Mouse (Mus musculus): ENCODE results near the gene Phb2. TPM values are rescaled to one million over a fixed set of nuclear protein-coding genes. Genes with fewer than 3 reads are reported as not detected.

Gene Phb2
- polyA plus RNA-seq, 1 experiment from 2014 or later, result 338 TPM

GRCm38 (mm10) chr6:124744755-124745321 is 32.7 kb downstream of the Phb2 start:
- Histone ChIP-seq H3K4me2 (peak overlapping the region; percentile 92), H3K27ac (peak overlapping the region; percentile 92), H3K9me3 (no peaks in the 10 kb centered on the region), H3K36me3 (replicated peaks) (peaks cover 66% of the 10 kb centered on the region), H3K4me3 (replicated peaks) (peak overlapping the region; percentile 54), H3K4me1 (peaks cover 32% of the 10 kb centered on the region), H3K9ac (peak overlapping the region; percentile 85), H3K27me3 (no peaks in the 10 kb centered on the region)
- WGBS, result 71% methylated on average over 26 of the region's 26 CpGs
- no peak for ATAC-seq (ENCODE audit: low FRiP score)

GRCm38 (mm10) chr6:124745490-124746295 is 33.6 kb downstream of the Phb2 start:
- H3K4me3 ChIP-seq (replicated peaks), result peak overlapping the region; percentile 54
- H3K9me3 ChIP-seq, result no peaks in the 10 kb centered on the region
- peak overlapping the region; percentile 92 for H3K27ac ChIP-seq
- H3K36me3 ChIP-seq (replicated peaks), result peaks cover 67% of the 10 kb centered on the region
- H3K27me3 ChIP-seq, result no peaks in the 10 kb centered on the region
- WGBS, result under 1% methylated on average over 85 of the region's 85 CpGs
- ATAC-seq (ENCODE audit: low FRiP score), result peak; percentile 84
- H3K9ac ChIP-seq, result peak overlapping the region; percentile 85
- peaks cover 26% of the 10 kb centered on the region for H3K4me1 ChIP-seq
- H3K4me2 ChIP-seq, result peak overlapping the region; percentile 92

- H3K4me3 ChIP-seq (replicated peaks), result peak overlapping the region; percentile 54
- peak overlapping the region; percentile 92 for H3K27ac ChIP-seq
- 24% methylated on average over 8 of the region's 8 CpGs for WGBS
- peak overlapping the region; percentile 92 for H3K4me2 ChIP-seq
- H3K36me3 ChIP-seq (replicated peaks), result peaks cover 67% of the 10 kb centered on the region
- ATAC-seq (ENCODE audit: low FRiP score), result peak; percentile 5; the same call in 1 of the 2 replicates
- peak overlapping the region; percentile 85 for H3K9ac ChIP-seq
- peaks cover 26% of the 10 kb centered on the region for H3K4me1 ChIP-seq
- no peaks in the 10 kb centered on the region for H3K27me3 ChIP-seq
- H3K9me3 ChIP-seq, result no peaks in the 10 kb centered on the region
Observed at GRCm38 (mm10) chr6:124746296-124746605, 34.1 kb downstream of the Phb2 start.

DNA sequence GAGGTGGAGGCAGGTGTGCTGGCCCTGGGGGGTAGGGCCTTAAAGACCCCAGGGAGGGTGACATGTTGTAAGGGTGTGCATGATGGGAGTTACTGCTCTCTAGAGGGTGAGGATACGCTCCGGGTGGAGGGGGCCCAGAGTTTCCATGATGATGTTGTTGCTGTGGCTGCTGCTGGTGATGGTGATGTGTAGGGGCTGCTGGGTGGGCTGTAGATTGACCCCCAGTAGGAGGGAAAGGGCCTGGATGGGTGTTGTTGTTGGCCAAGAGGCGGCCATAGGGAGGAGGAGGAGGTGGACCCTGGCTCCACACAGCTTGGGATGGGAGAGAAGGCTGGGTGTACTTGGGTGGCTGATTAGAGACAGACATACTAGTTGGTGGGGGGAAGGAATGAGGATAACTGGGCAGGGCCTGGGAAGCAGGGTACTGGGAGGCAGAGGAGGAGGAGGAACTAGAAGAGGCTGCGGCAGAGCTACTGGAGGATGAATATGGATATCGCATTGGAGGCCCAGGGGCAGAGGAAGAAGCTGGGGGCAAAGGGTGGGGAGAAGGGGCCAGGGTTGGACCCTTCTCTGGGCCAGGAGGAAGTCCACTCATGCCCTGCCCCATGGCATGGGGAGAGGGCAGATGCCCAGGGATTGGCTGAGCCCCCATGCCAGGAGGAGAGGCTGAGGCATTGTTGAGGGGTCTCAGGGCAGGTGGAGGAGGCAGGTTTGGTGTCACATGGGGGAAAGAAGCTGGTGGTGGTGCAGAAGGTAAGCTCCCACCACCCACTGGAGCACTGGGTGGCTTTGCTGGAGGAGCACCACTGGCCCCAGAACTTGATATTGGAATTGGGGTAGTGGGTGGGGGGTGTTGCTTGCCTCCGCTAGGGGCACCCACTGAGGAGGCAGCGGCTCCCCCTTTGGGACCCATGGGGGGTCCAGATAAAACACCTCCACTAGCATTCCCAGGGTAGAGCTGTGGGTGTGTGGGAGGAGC is 34.8 kb downstream of the Phb2 start:
- Histone ChIP-seq H3K9me3 (no peaks in the 10 kb centered on the region), H3K27me3 (no peaks in the 10 kb centered on the region), H3K27ac (peak overlapping the region; percentile 92; the same call in 1 of the 2 replicates), H3K36me3 (replicated peaks) (peaks cover 67% of the 10 kb centered on the region), H3K9ac (peak overlapping the region; percentile 85; the same call in 1 of the 2 replicates), H3K4me3 (replicated peaks) (peak overlapping the region; percentile 54), H3K4me2 (peak overlapping the region; percentile 92), H3K4me1 (peaks cover 21% of the 10 kb centered on the region)
- ATAC-seq (ENCODE audit: low FRiP score), result no peak
- WGBS, result 93% methylated on average over 7 of the region's 7 CpGs

DNA sequence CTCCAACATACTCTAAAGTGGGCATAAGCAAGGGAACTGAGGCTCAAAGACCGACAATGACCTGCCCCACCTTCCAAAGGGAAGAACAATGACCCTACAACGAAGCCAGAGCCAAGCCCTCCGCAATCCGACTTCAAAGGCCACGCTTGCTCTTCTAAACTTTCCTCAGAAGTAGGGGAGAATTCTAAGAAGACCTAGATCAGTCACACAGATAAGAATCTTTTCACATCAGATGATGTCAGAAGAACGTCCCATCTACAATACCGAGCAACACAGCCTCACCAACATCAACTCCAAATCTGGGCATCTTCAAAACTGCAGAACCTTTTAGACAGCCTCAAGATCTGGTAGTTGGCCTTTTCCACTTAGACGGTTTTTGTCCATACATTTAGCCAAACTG is 38.3 kb downstream of the Phb2 start:
- Histone ChIP-seq H3K9me3 (no peaks in the 10 kb centered on the region), H3K9ac (no peak overlapping the region), H3K27ac (no peak overlapping the region), H3K27me3 (no peaks in the 10 kb centered on the region), H3K4me2 (no peak overlapping the region), H3K4me1 (peaks cover 37% of the 10 kb centered on the region), H3K4me3 (replicated peaks) (no peak overlapping the region), H3K36me3 (replicated peaks) (peaks cover 38% of the 10 kb centered on the region)
- no peak for ATAC-seq (ENCODE audit: low FRiP score)
- 85% methylated on average over 8 of the region's 8 CpGs for WGBS

- no peak for ATAC-seq (ENCODE audit: low FRiP score)
- no peak overlapping the region for H3K4me3 ChIP-seq (replicated peaks)
Observed at GRCm38 (mm10) chr6:124753861-124754260, 41.7 kb downstream of the Phb2 start.

DNA sequence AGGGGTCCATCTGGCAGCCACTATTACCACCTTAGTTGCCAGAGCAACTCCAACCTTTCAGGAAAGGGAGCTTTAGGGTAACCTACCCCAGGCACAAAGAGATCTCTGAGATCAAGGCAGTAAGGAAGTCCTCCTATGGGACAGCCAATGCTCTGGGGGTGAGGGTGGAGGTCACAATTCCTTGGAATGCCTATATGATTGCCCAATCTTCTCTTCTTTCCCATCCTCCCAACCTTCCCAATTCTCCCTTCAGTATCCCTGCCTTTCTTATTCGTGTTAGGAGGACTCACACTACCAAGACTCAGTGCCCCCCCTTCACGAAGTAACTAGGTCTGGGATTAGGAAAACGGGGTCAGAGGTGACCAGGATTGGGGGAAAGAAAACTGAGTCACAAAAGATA is 43.2 kb downstream of the Phb2 start:
- no peaks in the 10 kb centered on the region for H3K27me3 ChIP-seq
- peak overlapping the region; percentile 97 for H3K9ac ChIP-seq
- peak overlapping the region; percentile 98 for H3K27ac ChIP-seq
- 4% methylated on average over 3 of the region's 3 CpGs for WGBS
- H3K9me3 ChIP-seq, result no peaks in the 10 kb centered on the region
- H3K36me3 ChIP-seq (replicated peaks), result no peaks in the 10 kb centered on the region; the same call in 1 of the 2 replicates
- ATAC-seq (ENCODE audit: low FRiP score), result no peak
- peak overlapping the region; percentile 89 for H3K4me3 ChIP-seq (replicated peaks)
- H3K4me1 ChIP-seq, result peaks cover 49% of the 10 kb centered on the region
- H3K4me2 ChIP-seq, result peak overlapping the region; percentile 76

More at GRCm38 (mm10) chr6:124753861-124754260, 41.7 kb downstream of the Phb2 start:
- 0 out of 2 replicates have a peak overlapping the region, but pooled peaks have one; percentile 1 for H3K9ac ChIP-seq
- WGBS, result 98% methylated on average over 2 of the region's 2 CpGs
- H3K36me3 ChIP-seq (replicated peaks), result peaks cover 10% of the 10 kb centered on the region
- H3K4me1 ChIP-seq, result peaks cover 43% of the 10 kb centered on the region
- no peaks in the 10 kb centered on the region for H3K27me3 ChIP-seq
- H3K27ac ChIP-seq, result no peak overlapping the region
- no peak overlapping the region for H3K4me2 ChIP-seq
- no peaks in the 10 kb centered on the region for H3K9me3 ChIP-seq

- Histone ChIP-seq H3K9me3 (no peaks in the 10 kb centered on the region), H3K27me3 (no peaks in the 10 kb centered on the region), H3K4me2 (peak within 1 kb of the TSS; percentile 76), H3K9ac (peak within 1 kb of the TSS; percentile 97), H3K4me1 (peaks cover 49% of the 10 kb centered on the region), H3K36me3 (replicated peaks) (no peaks in the 10 kb centered on the region; the same call in 1 of the 2 replicates), H3K4me3 (replicated peaks) (peak within 1 kb of the TSS; percentile 89), H3K27ac (peak within 1 kb of the TSS; percentile 98)
- 2% methylated on average over 44 of the region's 100 CpGs for WGBS
- ATAC-seq (ENCODE audit: low FRiP score), result peak; percentile 57
Observed at GRCm38 (mm10) chr6:124755831-124756595, 43.9 kb downstream of the Phb2 start, which contains the start of the genes Gm45234 and Atn1. Gene Gm45234, minus strand, starts transcription at chr6:124756021. Gene Atn1, minus strand, starts transcription at chr6:124756524.

- Histone ChIP-seq H3K4me1 (peaks cover 49% of the 10 kb centered on the region), H3K27ac (peak overlapping the region; percentile 98), H3K36me3 (replicated peaks) (no peaks in the 10 kb centered on the region; the same call in 1 of the 2 replicates), H3K9me3 (no peaks in the 10 kb centered on the region), H3K4me3 (replicated peaks) (peak overlapping the region; percentile 89), H3K4me2 (peak overlapping the region; percentile 76), H3K27me3 (no peaks in the 10 kb centered on the region), H3K9ac (peak overlapping the region; percentile 97)
- peak; percentile 74 for ATAC-seq (ENCODE audit: low FRiP score)
- under 1% methylated on average over 52 of the region's 54 CpGs for WGBS
Observed at GRCm38 (mm10) chr6:124756652-124757350, 44.7 kb downstream of the Phb2 start.

DNA sequence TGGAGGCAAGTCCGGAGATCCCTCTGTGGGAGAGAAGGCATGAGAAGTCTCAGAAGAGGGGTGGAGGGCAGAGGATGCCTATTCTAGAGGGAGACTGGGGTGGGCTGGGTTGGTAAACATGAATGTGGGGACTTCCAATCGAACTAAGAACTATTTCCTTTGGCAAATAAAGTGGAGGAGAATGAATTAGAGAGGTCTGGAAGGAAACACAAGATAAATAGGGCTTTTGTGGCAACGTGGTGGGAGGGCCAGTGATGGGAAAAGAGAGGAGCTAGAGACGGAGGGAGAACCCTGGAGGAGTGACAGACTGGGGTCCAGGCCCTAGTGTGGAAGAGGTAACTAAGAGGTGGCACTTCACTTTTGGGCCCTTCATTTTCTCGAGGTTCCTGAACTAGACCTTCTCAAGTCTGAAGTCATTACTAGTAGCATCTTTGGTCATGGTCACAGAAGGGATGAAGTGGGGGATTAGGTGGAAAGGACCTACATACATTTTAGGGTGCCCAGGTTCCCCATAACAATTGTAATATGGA is 45.3 kb downstream of the Phb2 start:
- H3K4me1 ChIP-seq, result peaks cover 49% of the 10 kb centered on the region

More for the DNA sequence above, 45.3 kb downstream of the Phb2 start:
- WGBS, result 4% methylated on average over 5 of the region's 5 CpGs
- Histone ChIP-seq H3K27ac (peak overlapping the region; percentile 98), H3K36me3 (replicated peaks) (no peaks in the 10 kb centered on the region; the same call in 1 of the 2 replicates), H3K4me2 (peak overlapping the region; percentile 76), H3K9ac (peak overlapping the region; percentile 97), H3K27me3 (no peaks in the 10 kb centered on the region), H3K4me3 (replicated peaks) (peak overlapping the region; percentile 89), H3K9me3 (no peaks in the 10 kb centered on the region)
- ATAC-seq (ENCODE audit: low FRiP score), result no peak

All from forebrain, embryonic 12.5 days (tissue).